Mouse (Mus musculus): ENCODE data around the gene Gm6096. TPM values are rescaled to one million over a fixed set of nuclear protein-coding genes. Genes with fewer than 3 reads are reported as not detected.

Gm6096 gene
- polyA plus RNA-seq, 1 experiment = not detected

GRCm38 (mm10) chr7:34272465-34272864, 21.6 kb downstream of the Gm6096 start:
- no peak for TF ChIP-seq POLR2A (IDR thresholded peaks at IDR 0.05; ENCODE audit: borderline replicate concordance, extremely low read depth, insufficient read depth, insufficient read length, poor library complexity, severe bottlenecking)
- no peak for TF ChIP-seq CTCF (IDR thresholded peaks at IDR 0.05; ENCODE audit: borderline replicate concordance, extremely low read depth, insufficient read depth, insufficient read length)
- no peak for DNase-seq (ENCODE audit: low read depth)

GRCm38 (mm10) chr7:34276066-34276465, 25.2 kb downstream of the Gm6096 start:
- TF ChIP-seq POLR2A (IDR thresholded peaks at IDR 0.05; ENCODE audit: borderline replicate concordance, extremely low read depth, insufficient read depth, insufficient read length, poor library complexity, severe bottlenecking) (no peak), CTCF (IDR thresholded peaks at IDR 0.05; ENCODE audit: borderline replicate concordance, extremely low read depth, insufficient read depth, insufficient read length) (no peak)
- DNase-seq (ENCODE audit: low read depth) = no peak

GRCm38 (mm10) chr7:34277656-34278055, 26.8 kb downstream of the Gm6096 start:
- TF ChIP-seq POLR2A (IDR thresholded peaks at IDR 0.05; ENCODE audit: borderline replicate concordance, extremely low read depth, insufficient read depth, insufficient read length, poor library complexity, severe bottlenecking) = no peak
- no peak for TF ChIP-seq CTCF (IDR thresholded peaks at IDR 0.05; ENCODE audit: borderline replicate concordance, extremely low read depth, insufficient read depth, insufficient read length)
- DNase-seq (ENCODE audit: low read depth) = no peak

GRCm38 (mm10) chr7:34290450-34291151, 39.8 kb downstream of the Gm6096 start:
- TF ChIP-seq POLR2A (IDR thresholded peaks at IDR 0.05; ENCODE audit: borderline replicate concordance, extremely low read depth, insufficient read depth, insufficient read length, poor library complexity, severe bottlenecking) = no peak
- no peak for TF ChIP-seq CTCF (IDR thresholded peaks at IDR 0.05; ENCODE audit: borderline replicate concordance, extremely low read depth, insufficient read depth, insufficient read length)

GRCm38 (mm10) chr7:34291265-34291664, 40.4 kb downstream of the Gm6096 start:
- TF ChIP-seq POLR2A (IDR thresholded peaks at IDR 0.05; ENCODE audit: borderline replicate concordance, extremely low read depth, insufficient read depth, insufficient read length, poor library complexity, severe bottlenecking) = no peak
- no peak for TF ChIP-seq CTCF (IDR thresholded peaks at IDR 0.05; ENCODE audit: borderline replicate concordance, extremely low read depth, insufficient read depth, insufficient read length)

More at GRCm38 (mm10) chr7:34290450-34291151, 39.8 kb downstream of the Gm6096 start:
- no peak for DNase-seq (ENCODE audit: low read depth)

GRCm38 (mm10) chr7:34292633-34293032, 41.8 kb downstream of the Gm6096 start:
- no peak for DNase-seq (ENCODE audit: low read depth)
- TF ChIP-seq CTCF (IDR thresholded peaks at IDR 0.05; ENCODE audit: borderline replicate concordance, extremely low read depth, insufficient read depth, insufficient read length) (no peak), POLR2A (IDR thresholded peaks at IDR 0.05; ENCODE audit: borderline replicate concordance, extremely low read depth, insufficient read depth, insufficient read length, poor library complexity, severe bottlenecking) (no peak)

More at GRCm38 (mm10) chr7:34291265-34291664, 40.4 kb downstream of the Gm6096 start:
- no peak for DNase-seq (ENCODE audit: low read depth)

- DNase-seq (ENCODE audit: low read depth) = no peak
- TF ChIP-seq POLR2A (IDR thresholded peaks at IDR 0.05; ENCODE audit: borderline replicate concordance, extremely low read depth, insufficient read depth, insufficient read length, poor library complexity, severe bottlenecking) (no peak), CTCF (IDR thresholded peaks at IDR 0.05; ENCODE audit: borderline replicate concordance, extremely low read depth, insufficient read depth, insufficient read length) (no peak)
Measured at GRCm38 (mm10) chr7:34296124-34296523, 45.3 kb downstream of the Gm6096 start.

- TF ChIP-seq CTCF (IDR thresholded peaks at IDR 0.05; ENCODE audit: borderline replicate concordance, extremely low read depth, insufficient read depth, insufficient read length) = no peak
- no peak for TF ChIP-seq POLR2A (IDR thresholded peaks at IDR 0.05; ENCODE audit: borderline replicate concordance, extremely low read depth, insufficient read depth, insufficient read length, poor library complexity, severe bottlenecking)
- DNase-seq (ENCODE audit: low read depth) = no peak
Measured at GRCm38 (mm10) chr7:34298818-34299217, 48.0 kb downstream of the Gm6096 start.

Other genes with a start within 250 kb of the Gm6096 start
- not detected in 2 replicates for gene Scgb2b27, start 237.1 kb upstream of the Gm6096 start, polyA plus RNA-seq (2012; rRNA removed)
- gene Scgb1b27, start 229.6 kb upstream of the Gm6096 start, polyA plus RNA-seq (2012; rRNA removed) = not detected in 2 replicates
- gene Scgb1b30, start 155.6 kb upstream of the Gm6096 start, polyA plus RNA-seq (2012; rRNA removed) = not detected in 2 replicates
- 35.5 and 40.4 TPM in 2 replicates for gene Wtip, start 117.8 kb upstream of the Gm6096 start, polyA plus RNA-seq (2012; rRNA removed)
- gene Uba2, start 81.4 kb upstream of the Gm6096 start, polyA plus RNA-seq (2012; rRNA removed) = 133 and 136 TPM in 2 replicates
- 48.7 and 66.3 TPM in 2 replicates for gene Pdcd2l, start 54.4 kb upstream of the Gm6096 start, polyA plus RNA-seq (2012; rRNA removed)
- gene Gpi1, start 20.7 kb upstream of the Gm6096 start, polyA plus RNA-seq (2012; rRNA removed) = 209 and 273 TPM in 2 replicates
- 37.5 and 45.5 TPM in 2 replicates for gene 4931406P16Rik, start 62.5 kb downstream of the Gm6096 start, polyA plus RNA-seq (2012; rRNA removed)
- 68.7 and 83.9 TPM in 2 replicates for gene Lsm14a, start 142.3 kb downstream of the Gm6096 start, polyA plus RNA-seq (2012; rRNA removed)

Measured in brain, embryonic 14.5 days (tissue).